Mouse (Mus musculus): Measurements from ENCODE around the gene Hcn2. TPM values are rescaled to one million over a fixed set of nuclear protein-coding genes. Genes with fewer than 3 reads are reported as not detected.

Gene Hcn2
- polyA plus RNA-seq (2017; shearing (Covaris generic)): under 1 TPM in 1 of 2 experiments, not detected in 1; 0.13 TPM

GRCm38 (mm10) chr10:79716254-79716987 lies at the start of gene Hcn2:
Hcn2 (plus strand) TSS chr10:79716634.

GRCm38 (mm10) chr10:79668771-79669575 lies 47.5 kb upstream of the Hcn2 start, which contains the start of gene Tpgs1:
Tpgs1 (plus strand) TSS chr10:79669369.

GRCm38 (mm10) chr10:79681591-79682245 lies 34.7 kb upstream of the Hcn2 start, which contains the start of gene Cdc34:
Cdc34 (plus strand) TSS chr10:79682195.

GRCm38 (mm10) chr10:79688720-79689119 lies 27.7 kb upstream of the Hcn2 start, which contains the start of gene Gzmm:
Gzmm (plus strand) TSS chr10:79689020.

GRCm38 (mm10) chr10:79704065-79704969 lies 12.1 kb upstream of the Hcn2 start, which contains the start of gene Bsg:
Bsg (plus strand) TSS chr10:79704491.

GRCm38 (mm10) chr10:79745898-79746773 lies 29.7 kb downstream of the Hcn2 start, which contains the start of gene Polrmt:
Polrmt (minus strand) TSS chr10:79746581.

GRCm38 (mm10) chr10:79754856-79755516 lies 38.6 kb downstream of the Hcn2 start, which contains the start of gene Fgf22:
Fgf22 (plus strand) TSS chr10:79755076.

GRCm38 (mm10) chr10:79766508-79767325 lies 50.3 kb downstream of the Hcn2 start, which contains the start of gene Rnf126:
Rnf126 (minus strand) TSS chr10:79766952.

GRCm38 (mm10) chr10:79777103-79777531 lies 60.7 kb downstream of the Hcn2 start, which contains the start of gene Fstl3:
Fstl3 (plus strand) TSS chr10:79777272.

Other genes starting within 250 kb of the Hcn2 start
- not detected for gene Vmn2r83, start 247.9 kb upstream of the Hcn2 start, polyA plus RNA-seq (2017; shearing (Covaris generic))
- gene Plpp2, start 182.8 kb upstream of the Hcn2 start, polyA plus RNA-seq (2017; shearing (Covaris generic)): 1 to 10 TPM; 5.0 to 6.5 TPM
- 10 to 100 TPM; 39.6 to 51.5 TPM for gene Mier2, start 161.4 kb upstream of the Hcn2 start, polyA plus RNA-seq (2017; shearing (Covaris generic))
- gene Theg, start 129.3 kb upstream of the Hcn2 start, polyA plus RNA-seq (2017; shearing (Covaris generic)): under 1 TPM in 1 of 2 experiments, not detected in 1; 0.62 TPM
- gene C2cd4c, start 102.6 kb upstream of the Hcn2 start, polyA plus RNA-seq (2017; shearing (Covaris generic)): under 1 TPM; 0.17 to 0.27 TPM
- gene Shc2, start 78.7 kb upstream of the Hcn2 start, polyA plus RNA-seq (2017; shearing (Covaris generic)): under 1 TPM in 1 of 2 experiments, not detected in 1; 0.30 TPM
- gene Odf3l2, start 70.9 kb upstream of the Hcn2 start, polyA plus RNA-seq (2017; shearing (Covaris generic)): not detected
- 1 to 10 TPM in 1 of 2 experiments, not detected in 1; 1.6 TPM for gene Madcam1, start 52.1 kb upstream of the Hcn2 start, polyA plus RNA-seq (2017; shearing (Covaris generic))
- 10 to 100 TPM; 40.8 to 60.9 TPM for gene Tpgs1, start 47.3 kb upstream of the Hcn2 start, polyA plus RNA-seq (2017; shearing (Covaris generic))
- gene Cdc34, start 34.4 kb upstream of the Hcn2 start, polyA plus RNA-seq (2017; shearing (Covaris generic)): 10 to 100 TPM; 87.7 to 88.0 TPM
- gene Gzmm, start 27.6 kb upstream of the Hcn2 start, polyA plus RNA-seq (2017; shearing (Covaris generic)): 1 to 10 TPM; 1.1 to 3.0 TPM
- gene Bsg, start 12.1 kb upstream of the Hcn2 start, polyA plus RNA-seq (2017; shearing (Covaris generic)): 100 to 1,000 TPM; 235 to 253 TPM
- gene Polrmt, start 29.9 kb downstream of the Hcn2 start, polyA plus RNA-seq (2017; shearing (Covaris generic)): 10 to 100 TPM; 41.3 to 47.1 TPM
- under 1 TPM; 0.12 to 0.55 TPM for gene Fgf22, start 38.4 kb downstream of the Hcn2 start, polyA plus RNA-seq (2017; shearing (Covaris generic))
- gene Rnf126, start 50.3 kb downstream of the Hcn2 start, polyA plus RNA-seq (2017; shearing (Covaris generic)): 10 to 100 TPM; 47.4 to 52.3 TPM
- gene Fstl3, start 60.6 kb downstream of the Hcn2 start, polyA plus RNA-seq (2017; shearing (Covaris generic)): under 1 TPM; 0.13 to 0.51 TPM
- not detected for gene Prss57, start 74.3 kb downstream of the Hcn2 start, polyA plus RNA-seq (2017; shearing (Covaris generic))
- 1 to 10 TPM in 1 of 2 experiments, under 1 TPM in 1; 0.76 to 4.9 TPM for gene Palm, start 76.9 kb downstream of the Hcn2 start, polyA plus RNA-seq (2017; shearing (Covaris generic))
- gene Misp, start 104.4 kb downstream of the Hcn2 start, polyA plus RNA-seq (2017; shearing (Covaris generic)): 1 to 10 TPM in 1 of 2 experiments, not detected in 1; 2.1 TPM
- 100 to 1,000 TPM; 239 to 286 TPM for gene Ptbp1, start 137.8 kb downstream of the Hcn2 start, polyA plus RNA-seq (2017; shearing (Covaris generic))
- under 1 TPM in 1 of 2 experiments, not detected in 1; 0.34 TPM for gene Prtn3, start 157.8 kb downstream of the Hcn2 start, polyA plus RNA-seq (2017; shearing (Covaris generic))
- gene Plppr3, start 158.0 kb downstream of the Hcn2 start, polyA plus RNA-seq (2017; shearing (Covaris generic)): 1 to 10 TPM; 2.7 to 4.4 TPM
- gene Elane, start 169.6 kb downstream of the Hcn2 start, polyA plus RNA-seq (2017; shearing (Covaris generic)): not detected
- gene Cfd, start 174.2 kb downstream of the Hcn2 start, polyA plus RNA-seq (2017; shearing (Covaris generic)): not detected
- 10 to 100 TPM; 30.5 to 30.7 TPM for gene Med16, start 192.3 kb downstream of the Hcn2 start, polyA plus RNA-seq (2017; shearing (Covaris generic))
- 10 to 100 TPM; 10.9 to 15.4 TPM for gene Gm26602, start 194.2 kb downstream of the Hcn2 start, polyA plus RNA-seq (2017; shearing (Covaris generic))
- under 1 TPM; 0.09 to 0.57 TPM for gene Kiss1r, start 200.3 kb downstream of the Hcn2 start, polyA plus RNA-seq (2017; shearing (Covaris generic))
- 100 to 1,000 TPM; 160 to 181 TPM for gene R3hdm4, start 204.6 kb downstream of the Hcn2 start, polyA plus RNA-seq (2017; shearing (Covaris generic))
- gene Arid3a, start 210.4 kb downstream of the Hcn2 start, polyA plus RNA-seq (2017; shearing (Covaris generic)): 1 to 10 TPM; 6.9 to 8.9 TPM
- gene Wdr18, start 243.5 kb downstream of the Hcn2 start, polyA plus RNA-seq (2017; shearing (Covaris generic)): 10 to 100 TPM; 63.3 to 64.9 TPM

Data from inflammation-experienced regulatory T-cells (primary cell).